ENCODE assay signal across 12 mouse cellular contexts in genomic region chr13:110097424-110098050, GRCm38 (mm10).
DNase-seq lines count a peak whose midpoint lies in the region; ATAC-seq and TF ChIP-seq lines count a peak whose summit lies in the region.
"Had no signal": no experiment of that assay in that cellular context is flagged by ENCODE, and none has a peak within 500 bp of the region (broad histone marks: within the 10 kb centered on the region; RNA-seq: fewer than 3 reads in every experiment).

No protein-coding gene starts in this region.

- no peak overlapping the region for H3K9ac ChIP-seq in lung, embryonic 16.5 days (ENCODE audit: low read length)
- H3K9ac ChIP-seq in limb, embryonic 14.5 days (ENCODE audit: low read depth, low read length, severe bottlenecking) = no peak overlapping the region
- H3K9ac ChIP-seq: limb, embryonic 15.5 days; neural tube, embryonic 12.5 days; stomach, embryonic 15.5 days had no signal

- DNase-seq in frontal cortex, adult 2 months (ENCODE audit: extremely low spot score in 1 of 2, low spot score in 1 of 2) = peak; percentile 15 to 57
- DNase-seq in frontal cortex, postnatal 10 days (ENCODE audit: low spot score in 2 of 2) = no peak
- DNase-seq in lung, postnatal 25 days (ENCODE audit: low spot score) = no peak
- peak; percentile 49 to 62 for DNase-seq in cerebellum, adult 2 months
- DNase-seq in limb, embryonic 14.5 days (ENCODE audit: low spot score) = peak; percentile 59
- DNase-seq in ovary, postnatal 10 days (ENCODE audit: low spot score) = no peak

- WGBS in lung, embryonic 16.5 days = 75% methylated on average over 6 of the region's 6 CpGs
- WGBS in cerebellum, adult 2 months = 51% methylated on average over 6 of the region's 6 CpGs
- WGBS in limb, embryonic 14.5 days = 64% methylated on average over 6 of the region's 6 CpGs

- no peaks in the 10 kb centered on the region for H3K9me3 ChIP-seq in lung, embryonic 16.5 days (ENCODE audit: control insufficient read depth, low read length)
- H3K9me3 ChIP-seq in limb, embryonic 14.5 days (ENCODE audit: control insufficient read depth, low read length) = no peaks in the 10 kb centered on the region
- H3K9me3 ChIP-seq: limb, embryonic 15.5 days; neural tube, embryonic 12.5 days; stomach, embryonic 15.5 days had no signal

- H3K4me1 ChIP-seq in lung, embryonic 16.5 days (replicated peaks; ENCODE audit: control insufficient read depth, insufficient read depth, low read length) = no peaks in the 10 kb centered on the region
- peaks cover 12% of the 10 kb centered on the region for H3K4me1 ChIP-seq in cerebellum, adult 2 months (ENCODE audit: control insufficient read depth, insufficient read depth, low read length)
- H3K4me1 ChIP-seq in limb, embryonic 14.5 days (ENCODE audit: control insufficient read depth, insufficient read depth, low read length) = peaks cover 10% of the 10 kb centered on the region
- H3K4me1 ChIP-seq: stomach, embryonic 15.5 days had no signal

- no peak overlapping the region for H3K4me2 ChIP-seq in lung, embryonic 16.5 days (ENCODE audit: low read depth, low read length)
- no peak overlapping the region for H3K4me2 ChIP-seq in limb, embryonic 14.5 days (replicated peaks; ENCODE audit: low read depth, low read length, severe bottlenecking)
- H3K4me2 ChIP-seq: limb, embryonic 15.5 days; neural tube, embryonic 12.5 days; stomach, embryonic 15.5 days had no signal

- H3K27me3 ChIP-seq in lung, embryonic 16.5 days (ENCODE audit: control insufficient read depth, insufficient read depth, low read depth, low read length) = no peaks in the 10 kb centered on the region
- H3K27me3 ChIP-seq in cerebellum, adult 2 months (ENCODE audit: control insufficient read depth, insufficient read depth, low read length) = no peaks in the 10 kb centered on the region
- no peaks in the 10 kb centered on the region for H3K27me3 ChIP-seq in limb, embryonic 14.5 days (ENCODE audit: control insufficient read depth, insufficient read depth, low read length)
- H3K27me3 ChIP-seq: limb, embryonic 15.5 days; neural tube, embryonic 12.5 days; stomach, embryonic 15.5 days had no signal

- peak; percentile 62 for ATAC-seq in lung, embryonic 16.5 days (ENCODE audit: low read depth)
- ATAC-seq in limb, embryonic 14.5 days (ENCODE audit: low FRiP score, low read depth) = peak; percentile 37; the same call in 1 of the 2 replicates
- no peak for ATAC-seq in megakaryocyte progenitor cell, adult 5-6 weeks (replicated peaks; ENCODE audit: poor library complexity)
- ATAC-seq: inflammation-experienced regulatory T-cells, adult 6 months had no signal

- no peak for TF ChIP-seq CTCF in cerebellum, adult 2 months (IDR thresholded peaks at IDR 0.05; ENCODE audit: borderline replicate concordance, insufficient read depth, low read depth, low read length)

- no peak for TF ChIP-seq POLR2A in cerebellum, adult 2 months (IDR thresholded peaks at IDR 0.05; ENCODE audit: borderline replicate concordance, insufficient read depth, low read length)
- TF ChIP-seq POLR2A in limb, embryonic 14.5 days (IDR thresholded peaks at IDR 0.05; ENCODE audit: borderline replicate concordance, extremely low read depth, insufficient read depth, insufficient read length) = no peak

- H3K27ac ChIP-seq in lung, embryonic 16.5 days (ENCODE audit: low read length) = no peak overlapping the region
- no peak overlapping the region; the same call in 1 of the 2 replicates for H3K27ac ChIP-seq in cerebellum, adult 2 months (ENCODE audit: insufficient read depth, low read length)
- H3K27ac ChIP-seq in limb, embryonic 14.5 days (replicated peaks; ENCODE audit: low read depth, low read length) = no peak overlapping the region
- H3K27ac ChIP-seq: limb, embryonic 15.5 days; neural tube, embryonic 12.5 days; stomach, embryonic 15.5 days had no signal

- no peak overlapping the region for H3K4me3 ChIP-seq in lung, embryonic 16.5 days (ENCODE audit: low read length)
- no peak overlapping the region for H3K4me3 ChIP-seq in cerebellum, adult 2 months (replicated peaks; ENCODE audit: insufficient read depth, low read depth, low read length)
- no peak overlapping the region for H3K4me3 ChIP-seq in limb, embryonic 14.5 days (replicated peaks; ENCODE audit: low read length)
- H3K4me3 ChIP-seq: limb, embryonic 15.5 days; neural tube, embryonic 12.5 days; stomach, embryonic 15.5 days had no signal

- H3K36me3 ChIP-seq in lung, embryonic 16.5 days (ENCODE audit: control insufficient read depth, insufficient read depth, low read length) = no peaks in the 10 kb centered on the region
- H3K36me3 ChIP-seq in limb, embryonic 14.5 days (ENCODE audit: control insufficient read depth, insufficient read depth, low read length) = no peaks in the 10 kb centered on the region
- H3K36me3 ChIP-seq: limb, embryonic 15.5 days; neural tube, embryonic 12.5 days; stomach, embryonic 15.5 days had no signal

Comparison
In these comparisons a context has a peak if more than half of its experiments do, and no peak if none do; other contexts are left out.
1. DNase-seq: peak in frontal cortex, adult 2 months (2 of 2), cerebellum, adult 2 months (2 of 2) and limb, embryonic 14.5 days (single experiment); none in frontal cortex, postnatal 10 days (0 of 2), lung, postnatal 25 days (single experiment) and ovary, postnatal 10 days (single experiment).